Mouse (Mus musculus) ZHBTc4 (cell line): Measurements from ENCODE around the gene Limk2.
A peak's percentile ranks its signal among the peaks of the same experiment; 100 is the strongest.

Source experiments
- DNase-seq: peaks from one replicate; pipeline ENCODE4 v3.0.0-alpha.2; 2011; ENCODE audit warnings: low read depth, low spot score

Limk2 gene

DNA sequence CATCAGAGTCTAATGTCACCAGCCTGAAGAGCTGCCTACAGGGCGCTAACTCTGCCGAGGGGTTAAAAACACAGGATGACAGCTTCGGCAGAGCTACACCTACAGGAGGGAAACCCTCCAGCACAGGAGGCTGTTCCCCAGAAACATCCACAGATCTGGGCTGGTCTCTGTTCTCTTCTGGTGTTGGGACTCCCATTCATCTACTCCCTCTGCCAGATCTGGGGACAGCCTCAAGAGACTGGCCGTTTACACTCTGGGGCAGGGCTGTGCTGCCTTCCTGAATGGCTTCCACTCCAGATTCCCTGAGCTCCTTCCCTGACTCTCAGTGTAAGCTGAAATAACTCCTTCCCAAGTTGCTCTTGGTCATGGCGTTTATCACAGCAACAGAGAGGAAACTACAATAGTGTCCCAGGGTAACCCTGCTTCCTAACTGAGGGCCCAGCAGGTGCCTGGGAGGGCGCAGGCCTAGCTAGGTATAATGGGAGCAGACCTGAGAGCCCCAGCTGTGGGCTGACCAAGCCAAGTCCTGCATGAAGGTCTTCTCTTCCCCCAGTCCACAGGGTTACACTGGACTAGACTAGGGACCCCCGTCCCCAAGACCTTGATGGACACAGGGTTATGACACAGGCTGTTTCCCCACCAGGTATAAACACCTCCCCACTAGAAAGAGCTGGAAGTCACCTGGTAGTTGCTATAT is 37.2 kb downstream of the Limk2 start:
- DNase-seq: no peak

DNA sequence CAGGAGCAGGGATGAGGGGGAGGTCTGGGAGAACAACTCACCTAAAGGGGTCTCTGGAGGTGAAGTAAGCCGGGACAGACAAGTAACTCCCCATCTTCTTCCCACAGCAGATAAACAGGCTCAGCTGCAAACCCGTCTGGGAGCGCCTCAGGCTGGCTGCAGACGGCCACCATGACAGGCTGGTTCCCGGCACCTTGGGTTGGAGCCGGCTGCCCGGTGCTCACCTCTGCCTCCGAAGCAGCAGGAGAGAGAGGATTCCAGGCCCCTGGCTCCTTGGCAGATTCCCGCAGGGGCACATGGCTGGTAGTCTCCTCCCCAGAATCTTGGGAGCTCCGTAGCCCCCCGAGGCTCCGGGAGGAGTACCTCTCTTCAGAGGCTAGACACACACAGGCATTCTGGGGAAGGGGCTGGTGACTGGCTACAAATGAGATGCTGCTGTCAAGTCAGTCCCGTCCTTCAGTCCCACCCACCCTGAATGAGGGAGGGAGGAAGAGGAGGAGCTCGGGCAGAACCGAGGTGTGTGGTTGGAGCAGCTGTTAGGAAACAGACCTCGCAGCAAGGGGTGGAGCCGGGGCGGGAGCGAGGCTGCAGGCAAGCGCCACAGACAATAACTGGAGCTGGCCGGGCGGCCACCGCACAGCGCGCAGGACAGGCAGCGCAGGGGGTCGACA is 37.9 kb downstream of the Limk2 start:
- peak; percentile 94 for DNase-seq

DNA sequence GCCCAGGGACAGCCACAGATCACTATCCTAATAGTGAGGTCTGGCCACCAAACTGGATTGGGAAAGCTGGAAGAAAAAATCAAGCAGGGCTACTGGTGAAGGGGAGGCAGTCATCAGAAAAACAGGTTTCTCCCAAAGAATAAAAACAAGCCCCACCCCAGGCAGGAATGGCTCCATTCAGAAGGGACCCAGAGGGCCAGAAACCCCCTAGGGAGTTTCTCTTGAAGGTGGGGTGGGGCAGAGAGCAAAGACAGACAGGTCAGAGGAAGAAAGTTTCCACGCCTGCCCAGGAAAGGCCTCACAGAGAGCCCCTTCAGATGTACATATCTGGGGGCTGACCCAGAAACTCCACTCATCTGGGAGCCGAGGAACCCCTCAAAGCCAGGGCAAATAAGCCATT is 38.8 kb downstream of the Limk2 start:
- DNase-seq: peak; percentile 81

DNA sequence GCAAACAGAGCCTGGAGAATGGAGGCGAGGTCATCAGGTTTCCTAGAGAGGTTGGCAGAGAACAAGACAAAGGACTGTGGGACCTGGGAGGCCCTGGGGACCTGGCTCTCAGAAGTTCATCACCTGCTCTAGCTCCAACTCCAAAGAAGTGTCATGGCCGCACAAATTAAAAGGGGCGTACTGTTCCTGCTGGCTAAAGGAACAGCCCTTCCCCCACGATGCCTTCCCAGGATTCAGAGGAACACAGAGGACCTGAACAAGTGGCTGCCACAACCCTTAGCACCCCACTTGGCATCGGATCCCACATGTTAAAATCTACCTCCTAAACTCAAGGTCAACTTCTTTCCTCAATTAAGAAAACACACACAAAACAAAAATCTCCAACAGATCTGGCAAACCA is 39.5 kb downstream of the Limk2 start:
- peak; percentile 49 for DNase-seq

DNA sequence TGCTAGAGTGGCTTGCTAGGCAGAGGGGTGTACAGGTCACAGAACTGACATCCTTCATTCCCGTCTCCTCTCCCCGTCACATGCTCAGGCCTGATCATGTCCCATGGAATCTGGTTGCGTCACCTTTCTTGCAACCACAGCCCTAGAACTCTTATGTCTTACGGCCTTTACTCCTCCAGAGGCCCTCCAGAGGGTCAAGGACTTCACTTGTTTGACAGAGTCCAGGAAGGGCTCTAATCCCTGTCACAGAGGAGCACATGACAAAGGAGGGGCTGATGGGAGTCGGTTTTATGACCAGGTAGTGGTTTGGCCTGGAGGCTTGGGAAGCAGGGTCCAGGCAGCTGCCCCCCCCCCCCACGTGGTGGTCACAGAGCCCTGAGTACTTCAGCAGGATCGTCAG is 40.0 kb downstream of the Limk2 start:
- peak; percentile 37 for DNase-seq

DNA sequence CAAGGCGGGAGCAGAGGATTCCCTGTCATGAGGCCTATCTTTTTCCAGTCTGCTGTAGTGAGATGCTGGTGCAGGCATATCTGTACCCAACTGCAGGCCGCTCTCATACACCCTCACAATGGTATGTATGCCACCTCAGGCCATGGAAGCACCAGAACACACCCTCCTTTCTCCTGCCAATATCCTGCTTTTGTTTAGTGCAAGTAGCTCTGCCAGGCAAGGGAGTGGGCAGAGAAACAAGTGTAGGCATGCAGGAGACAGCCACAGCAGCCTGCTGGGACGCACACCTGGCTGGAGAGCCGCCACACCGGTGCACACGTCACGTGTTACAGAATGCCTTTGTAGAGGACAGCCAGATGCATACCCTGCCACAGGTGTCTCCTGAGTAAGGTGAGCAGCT is 42.6 kb downstream of the Limk2 start:
- DNase-seq: no peak

DNA sequence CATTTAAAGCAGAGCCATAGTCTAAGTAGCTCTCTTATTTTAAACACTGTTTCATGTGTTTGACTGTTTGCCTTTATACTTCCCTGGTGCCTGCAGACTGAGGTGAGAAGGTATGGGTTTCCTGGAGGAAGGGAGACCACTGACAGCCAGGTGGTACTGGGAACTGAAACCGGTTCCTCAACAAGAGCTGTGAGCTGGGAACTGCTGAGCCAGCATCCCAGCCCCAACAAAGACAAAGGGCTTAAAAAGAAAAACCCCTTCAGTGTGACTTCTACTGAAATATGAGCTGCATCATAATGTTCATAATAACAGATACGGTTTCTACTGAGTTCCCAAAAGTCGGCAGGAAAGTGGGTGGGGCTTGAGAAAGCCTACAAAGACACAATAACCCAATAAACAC is 46.1 kb downstream of the Limk2 start:
- DNase-seq: no peak

DNA sequence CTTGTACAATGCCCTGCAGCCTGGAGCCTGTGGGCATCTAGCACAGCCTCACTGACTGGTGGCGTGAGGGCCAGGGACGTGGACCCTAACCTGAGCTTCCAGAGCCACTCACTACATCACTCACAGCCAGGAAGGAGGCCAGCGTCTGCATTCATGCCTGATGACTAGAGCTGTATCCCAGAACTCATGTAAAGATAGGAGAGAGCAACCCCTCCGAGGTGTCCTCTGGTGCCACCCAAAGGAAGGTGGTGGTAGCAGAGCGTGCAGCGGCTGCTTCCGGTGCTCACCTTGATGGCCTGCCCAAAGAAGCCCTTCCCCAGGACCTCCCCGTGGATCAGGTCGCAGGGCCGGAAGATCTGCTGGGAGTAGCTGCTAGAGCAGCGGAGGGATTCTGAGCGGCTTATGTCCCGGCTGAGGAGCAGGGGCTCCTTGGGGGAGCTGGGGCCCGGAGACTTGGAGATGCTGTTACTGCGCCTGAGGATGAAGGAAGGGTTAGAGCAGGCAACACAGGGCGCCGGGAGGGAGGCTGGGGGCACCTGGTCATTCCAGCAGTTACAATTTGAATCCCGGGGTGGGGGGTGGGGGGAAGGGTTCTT is 55.9 kb downstream of the Limk2 start:
- peak; percentile 86 for DNase-seq

DNA sequence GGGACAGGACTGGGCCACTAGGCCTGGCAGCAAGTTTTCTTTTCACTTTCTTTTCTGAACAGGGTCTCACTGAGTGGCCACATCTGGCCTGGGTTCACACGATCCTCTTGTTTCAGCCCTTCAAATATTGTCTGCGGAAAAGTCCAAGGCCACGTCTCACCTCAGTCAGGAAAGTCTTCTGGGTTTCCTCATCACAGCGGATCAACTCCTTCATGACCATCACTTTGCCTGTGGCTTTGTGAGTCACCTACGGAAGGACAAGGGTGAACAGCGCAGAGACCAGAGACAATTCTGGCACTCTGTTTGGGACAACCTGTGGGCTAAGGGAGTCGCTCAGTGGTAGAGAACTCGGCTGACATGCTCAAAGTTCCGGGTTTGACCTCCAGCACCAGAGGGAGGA is 56.9 kb downstream of the Limk2 start:
- DNase-seq: no peak

DNA sequence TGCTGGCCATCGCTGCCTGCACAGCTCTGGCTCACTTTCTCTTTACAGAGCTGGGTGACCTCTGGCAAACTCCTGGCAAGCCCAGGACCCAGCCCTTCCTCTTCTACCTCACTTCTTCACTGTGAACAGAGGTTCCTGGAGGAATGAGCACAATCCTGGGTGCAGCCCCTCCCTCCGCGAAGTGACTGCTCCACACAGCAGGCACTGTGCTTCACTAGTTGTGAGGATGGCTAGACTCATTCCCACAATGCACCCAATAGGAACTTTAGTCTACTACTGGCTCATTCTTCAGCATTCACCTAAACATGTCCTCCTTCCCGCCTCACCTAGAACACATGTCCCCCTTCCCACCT is 59.7 kb downstream of the Limk2 start:
- DNase-seq: no peak

DNA sequence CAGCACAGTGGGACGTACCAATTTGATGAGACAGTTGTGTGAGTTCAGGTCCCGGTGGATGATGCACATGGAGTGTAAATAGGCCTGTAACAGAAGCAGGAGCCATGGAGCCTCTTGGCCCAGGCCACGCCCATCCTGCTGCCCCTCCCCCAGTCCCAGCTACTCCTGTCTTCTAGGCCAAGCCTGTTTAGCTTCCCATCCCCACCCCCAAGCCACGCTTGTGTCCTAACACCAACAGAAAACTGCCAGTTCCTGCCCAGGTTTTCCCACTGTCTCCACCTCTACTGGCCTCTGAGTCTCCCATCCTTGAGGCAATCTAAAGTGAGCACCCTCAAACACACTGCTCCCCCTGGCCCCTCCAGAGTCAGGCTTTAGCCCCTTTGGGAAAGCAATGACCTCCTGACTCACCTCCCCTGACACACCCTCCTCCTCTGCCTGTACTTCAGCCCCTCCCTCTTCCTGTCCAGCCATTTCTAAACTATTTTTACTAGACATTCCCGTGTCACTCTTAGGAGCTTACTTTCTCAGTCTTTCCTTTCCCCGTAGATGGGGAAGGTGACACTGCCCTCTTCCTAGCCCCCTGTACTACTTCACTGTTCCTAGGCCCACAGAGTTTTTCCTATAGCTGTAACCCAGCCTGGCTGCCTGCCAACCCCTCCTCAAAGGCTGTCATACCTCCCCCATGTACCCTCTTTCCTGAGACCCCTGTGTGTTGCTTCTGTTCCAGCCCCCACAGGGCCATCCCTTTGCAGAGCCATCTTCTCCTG is 60.2 kb downstream of the Limk2 start:
- peak; percentile 96 for DNase-seq

DNA sequence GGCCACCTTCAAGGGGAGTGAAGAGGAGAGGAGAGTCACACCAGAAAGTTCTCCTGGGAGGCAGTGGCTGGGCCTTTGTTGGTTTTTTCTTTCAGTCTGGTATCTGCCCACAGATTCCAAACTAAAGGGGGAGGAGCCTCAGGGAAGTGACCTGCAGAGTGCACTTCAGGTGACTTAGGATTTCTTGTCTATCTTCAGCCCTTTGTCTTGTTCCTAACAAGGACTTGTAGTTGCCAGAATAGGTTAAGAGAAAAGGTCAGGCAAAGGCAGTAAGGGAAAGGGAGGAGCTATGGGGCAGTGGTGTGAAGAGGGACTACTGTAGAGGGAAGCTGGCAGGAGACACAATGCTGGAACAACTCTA is 61.2 kb downstream of the Limk2 start:
- DNase-seq: peak; percentile 74

DNA sequence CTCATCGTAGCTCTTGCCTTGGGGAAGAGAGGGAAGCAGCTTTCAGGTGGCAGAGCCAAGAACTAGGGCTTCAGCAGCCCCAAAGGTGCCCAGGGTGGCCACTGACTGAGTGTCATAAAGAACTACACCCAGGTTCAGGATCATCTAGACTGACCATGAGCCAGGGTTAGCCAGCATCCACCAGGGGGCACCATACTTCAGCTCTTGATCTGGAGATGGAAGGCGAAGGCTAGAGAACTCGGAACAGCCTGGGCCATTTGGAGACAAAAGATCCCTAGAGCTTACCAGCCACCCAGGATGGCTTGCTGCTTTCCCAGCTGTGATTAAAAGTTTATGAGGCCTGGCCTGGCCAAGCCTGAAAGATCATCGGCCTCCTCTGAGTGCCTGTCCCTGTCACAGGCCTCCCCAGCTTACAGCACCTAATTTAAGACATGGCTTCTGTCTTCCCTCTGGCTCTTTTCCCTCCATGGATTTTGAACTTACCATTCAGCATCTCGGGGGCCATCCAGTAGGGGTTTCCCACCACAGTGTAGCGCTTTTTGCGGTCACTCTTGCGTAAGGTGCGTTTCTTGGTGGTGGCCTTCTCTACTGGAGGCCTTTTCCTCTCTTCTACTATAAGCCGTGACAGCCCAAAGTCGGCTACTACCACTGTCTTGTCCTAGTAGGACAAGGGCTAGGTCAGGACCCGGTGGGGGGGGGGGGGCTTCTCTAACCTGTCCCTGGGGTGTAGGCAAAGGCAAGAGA is 61.7 kb downstream of the Limk2 start:
- peak; percentile 93 for DNase-seq

DNA sequence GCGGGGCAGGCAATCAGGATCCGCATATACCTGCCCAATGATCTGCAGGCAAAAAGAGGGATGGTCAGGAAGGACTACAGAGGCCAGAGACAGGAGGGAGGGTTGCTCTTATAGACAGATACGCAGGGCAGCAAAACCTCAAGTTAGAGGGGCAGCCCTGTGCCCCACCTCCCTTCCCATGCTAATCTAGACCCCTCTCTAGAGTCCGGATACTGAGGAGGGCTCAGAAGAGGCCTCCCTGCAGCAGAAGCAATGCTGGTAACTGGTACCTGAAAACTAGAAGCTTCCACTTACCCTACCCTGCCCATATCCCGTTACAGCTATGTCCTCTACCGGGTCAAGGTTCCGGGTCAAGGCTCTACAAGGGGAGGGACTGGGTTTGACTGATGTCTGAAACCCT is 62.6 kb downstream of the Limk2 start:
- no peak for DNase-seq

DNA sequence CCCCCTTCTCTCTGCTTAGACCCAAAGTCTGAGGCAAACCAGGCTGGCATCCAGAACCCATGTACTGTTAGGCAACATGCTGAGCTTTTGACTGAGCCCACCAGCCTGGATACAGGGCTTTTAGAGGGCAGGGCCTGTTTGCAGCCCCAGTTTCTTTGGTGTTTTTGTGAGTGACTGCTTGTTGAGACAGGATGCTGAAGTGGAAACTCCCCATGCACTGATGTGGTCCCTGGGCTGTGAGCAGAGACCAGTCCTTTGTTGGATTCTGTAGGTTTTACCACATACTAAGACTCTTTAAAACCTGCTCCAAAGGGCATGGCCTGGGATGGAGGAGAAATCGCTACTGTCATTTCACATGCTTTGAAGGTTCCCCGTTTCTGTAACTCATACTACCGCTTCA is 64.1 kb downstream of the Limk2 start:
- DNase-seq: no peak

DNA sequence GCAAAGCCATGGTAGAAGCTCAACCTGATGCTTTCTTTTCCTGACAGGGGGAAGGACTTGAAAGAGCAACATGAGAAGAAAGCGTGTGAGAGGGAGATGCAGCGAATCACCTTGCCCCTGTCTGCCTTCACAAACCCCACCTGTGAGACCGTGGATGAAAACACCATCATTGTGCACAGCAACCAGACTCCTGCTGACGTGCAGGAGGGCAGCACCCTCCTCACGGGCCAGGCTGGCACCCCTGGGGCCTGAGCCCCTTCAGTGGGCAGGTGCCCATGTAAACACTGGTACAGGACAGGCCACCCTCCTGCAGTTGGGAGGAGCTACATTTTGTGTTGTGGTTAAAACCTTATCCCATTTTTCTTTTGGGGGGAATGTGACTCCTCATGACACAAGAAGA is 67.5 kb downstream of the Limk2 start:
- no peak for DNase-seq

DNA sequence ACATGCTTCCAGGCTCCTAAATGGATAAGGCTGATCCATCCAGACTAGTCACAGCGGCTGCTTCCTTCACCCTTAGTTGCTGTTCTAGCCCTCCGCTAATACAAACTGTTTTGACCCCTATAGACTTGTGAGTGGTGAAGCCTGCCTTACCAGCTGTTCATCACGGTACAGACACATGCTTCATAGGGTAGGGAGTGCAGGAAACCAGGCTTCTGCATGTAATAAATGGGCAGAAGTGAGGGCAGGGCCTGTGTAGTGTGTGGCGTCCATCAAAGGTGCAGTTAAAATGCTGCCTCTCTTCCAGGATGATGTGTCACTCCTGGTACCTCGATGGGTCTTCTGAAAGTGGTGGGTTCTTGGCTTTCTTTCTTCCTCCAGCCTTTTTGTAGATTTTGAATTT is 71.0 kb downstream of the Limk2 start:
- DNase-seq: no peak

DNA sequence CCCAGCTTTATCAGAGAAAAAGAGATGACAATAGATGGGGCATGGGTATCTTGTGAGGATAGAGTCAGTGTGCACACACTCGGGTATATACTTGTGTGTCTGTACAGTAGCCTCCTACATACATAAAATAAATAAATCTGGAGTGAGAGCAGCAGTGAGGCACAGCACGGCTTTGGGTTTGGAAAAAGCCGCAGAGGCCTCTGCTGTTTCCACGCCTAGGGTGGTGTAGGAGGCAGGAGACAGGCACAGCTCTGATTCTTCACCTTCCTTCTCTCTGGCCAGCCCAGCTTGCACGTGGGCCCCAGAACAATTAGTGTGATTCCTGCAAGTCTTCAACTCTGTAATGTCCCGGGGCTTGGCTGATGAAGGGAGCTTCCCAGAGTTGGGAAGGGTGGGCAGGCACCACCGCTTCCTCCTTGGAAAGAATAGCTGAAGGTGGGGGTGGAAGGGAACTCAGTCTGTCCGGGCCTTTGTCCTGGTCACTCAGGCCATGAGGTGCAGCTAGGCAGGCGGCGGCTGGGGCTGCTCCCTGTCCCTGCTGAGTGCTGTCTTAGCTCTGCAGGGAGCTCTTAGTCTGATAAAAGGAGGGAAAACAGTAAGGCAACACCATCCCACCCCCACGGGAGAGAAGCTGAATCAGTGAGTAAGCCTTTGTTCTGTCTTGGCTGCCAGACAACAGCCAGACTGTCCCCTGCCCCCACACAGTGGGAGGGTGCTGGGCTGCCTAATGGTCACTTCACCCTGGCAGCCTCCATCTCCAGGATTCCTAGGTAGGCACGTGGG is 71.6 kb downstream of the Limk2 start:
- DNase-seq: peak; percentile 73

DNA sequence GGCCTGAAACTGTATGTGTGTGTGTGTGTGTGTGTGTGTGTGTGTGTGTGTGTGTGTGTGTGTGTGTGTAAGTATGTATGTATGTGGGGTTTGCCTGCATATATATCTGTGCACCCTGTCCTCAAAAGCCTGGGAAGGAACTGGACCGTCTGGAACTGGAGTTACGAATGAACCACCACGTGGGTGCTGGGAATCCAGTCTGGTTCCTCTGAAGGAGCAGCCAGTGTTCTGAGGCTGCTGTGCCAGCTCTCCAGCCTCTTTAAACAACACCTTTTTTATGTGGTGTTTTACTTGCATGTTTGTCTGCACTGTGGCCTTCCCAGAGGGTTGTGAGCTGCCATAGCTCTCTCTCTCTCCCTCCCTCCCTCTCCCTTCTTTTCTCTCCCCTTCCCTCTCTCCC is 72.4 kb downstream of the Limk2 start:
- no peak for DNase-seq

DNA sequence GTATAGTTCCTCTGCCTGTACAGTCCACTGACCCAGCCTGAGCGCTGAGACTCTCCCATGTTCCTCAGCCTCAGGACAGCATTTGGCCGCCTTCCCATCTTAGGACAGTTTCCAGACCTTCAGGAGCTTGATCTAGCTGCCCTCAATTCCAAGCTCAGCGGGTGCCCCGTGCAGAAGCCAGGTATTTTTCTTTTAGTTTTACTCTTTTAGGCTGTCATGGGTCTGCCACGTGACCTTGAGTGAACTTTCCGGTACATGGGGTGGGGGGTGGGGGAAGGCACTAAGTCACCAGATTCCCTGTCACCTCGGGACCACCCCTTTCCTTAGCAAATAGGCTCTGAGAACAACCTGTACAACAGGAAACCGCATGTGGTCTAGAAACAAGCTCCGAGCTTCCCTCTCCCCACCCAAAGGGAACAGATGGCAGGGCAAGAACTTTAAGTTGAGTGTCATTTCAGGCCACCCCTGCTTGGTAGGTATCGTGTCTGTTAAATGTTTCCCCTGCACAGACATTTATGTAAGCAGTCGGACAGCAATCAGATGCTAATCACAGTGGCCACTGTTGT is 73.3 kb downstream of the Limk2 start:
- DNase-seq: peak; percentile 70
